Mouse (Mus musculus): Measurements from ENCODE around the gene Ccdc169. TPM values are rescaled to one million over a fixed set of nuclear protein-coding genes. Genes with fewer than 3 reads are reported as not detected.

The Ccdc169 gene
- polyA plus RNA-seq, 1 experiment: not detected

GRCm38 (mm10) chr3:55119275-55119898 lies 17.8 kb upstream of the Ccdc169 start:
- DNase-seq (ENCODE audit: low read depth in 1 of 2, low spot score in 2 of 2): no peak
- no peaks in the 10 kb centered on the region for H3K27me3 ChIP-seq (ENCODE audit: control insufficient read depth, insufficient read depth, low read length)
- H3K4me1 ChIP-seq (ENCODE audit: control insufficient read depth, insufficient read depth, insufficient read length): peaks cover 2% of the 10 kb centered on the region; the same call in 1 of the 2 replicates

DNA sequence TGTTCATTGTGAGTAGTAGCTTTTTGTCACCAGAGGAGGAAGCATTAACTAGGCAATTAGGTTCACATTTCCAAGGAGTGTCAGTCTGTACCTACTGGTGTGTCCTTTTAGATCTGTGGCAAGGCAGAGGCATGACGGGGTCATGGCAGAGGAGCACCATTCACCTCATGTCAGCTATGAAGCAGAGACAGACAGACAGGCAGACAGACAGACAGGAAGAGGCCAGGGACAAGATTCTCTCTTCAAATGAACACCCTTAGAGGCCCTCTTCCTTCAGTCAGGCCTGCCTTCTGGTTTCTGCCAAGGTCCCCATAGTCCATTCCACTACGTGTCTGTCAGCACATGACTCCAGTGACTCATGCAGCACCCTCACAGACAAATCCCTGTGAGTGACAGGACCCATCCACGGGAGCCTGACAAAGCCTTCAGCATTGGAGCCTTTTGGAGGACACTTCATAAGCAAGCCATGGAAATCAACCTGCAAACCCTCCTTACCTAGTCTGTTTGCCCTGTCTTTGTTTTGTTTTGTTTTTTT lies 14.7 kb upstream of the Ccdc169 start:
- Histone ChIP-seq H3K27ac (ENCODE audit: insufficient read depth, low read length) (no peak overlapping the region), H3K27me3 (ENCODE audit: control insufficient read depth, insufficient read depth, low read length) (no peaks in the 10 kb centered on the region), H3K4me1 (ENCODE audit: control insufficient read depth, insufficient read depth, insufficient read length) (peaks cover 2% of the 10 kb centered on the region; the same call in 1 of the 2 replicates), H3K4me3 (ENCODE audit: extremely low read depth, insufficient read depth, insufficient read length) (no peak overlapping the region), H3K36me3 (ENCODE audit: control insufficient read depth, insufficient read depth, low read length) (peaks cover 14% of the 10 kb centered on the region)
- no peak for DNase-seq (ENCODE audit: low read depth in 1 of 2, low spot score in 2 of 2)
- WGBS: 86% methylated on average over 3 of the region's 3 CpGs
- TF ChIP-seq POLR2A (IDR thresholded peaks at IDR 0.05; ENCODE audit: low read depth, low read length) (no peak), CTCF (IDR thresholded peaks at IDR 0.05; ENCODE audit: extremely low read depth, insufficient read depth, insufficient read length, insufficient replicate concordance) (no peak)

More at GRCm38 (mm10) chr3:55119275-55119898, 17.8 kb upstream of the Ccdc169 start:
- TF ChIP-seq POLR2A (IDR thresholded peaks at IDR 0.05; ENCODE audit: low read depth, low read length) (no peak), CTCF (IDR thresholded peaks at IDR 0.05; ENCODE audit: extremely low read depth, insufficient read depth, insufficient read length, insufficient replicate concordance) (no peak)
- Histone ChIP-seq H3K27ac (ENCODE audit: insufficient read depth, low read length) (no peak overlapping the region), H3K4me3 (ENCODE audit: extremely low read depth, insufficient read depth, insufficient read length) (no peak overlapping the region), H3K36me3 (ENCODE audit: control insufficient read depth, insufficient read depth, low read length) (peaks cover 16% of the 10 kb centered on the region)
- WGBS: 90% methylated on average over 6 of the region's 6 CpGs

- TF ChIP-seq POLR2A (IDR thresholded peaks at IDR 0.05; ENCODE audit: low read depth, low read length): no peak
- TF ChIP-seq CTCF (IDR thresholded peaks at IDR 0.05; ENCODE audit: extremely low read depth, insufficient read depth, insufficient read length, insufficient replicate concordance): no peak
- no peak for DNase-seq (ENCODE audit: low read depth in 1 of 2, low spot score in 2 of 2)
- Histone ChIP-seq H3K27ac (ENCODE audit: insufficient read depth, low read length) (no peak overlapping the region), H3K27me3 (ENCODE audit: control insufficient read depth, insufficient read depth, low read length) (no peaks in the 10 kb centered on the region), H3K4me3 (ENCODE audit: extremely low read depth, insufficient read depth, insufficient read length) (no peak overlapping the region), H3K36me3 (ENCODE audit: control insufficient read depth, insufficient read depth, low read length) (peaks cover 11% of the 10 kb centered on the region), H3K4me1 (ENCODE audit: control insufficient read depth, insufficient read depth, insufficient read length) (peaks cover 2% of the 10 kb centered on the region; the same call in 1 of the 2 replicates)
- 86% methylated on average over 4 of the region's 4 CpGs for WGBS
Measured at GRCm38 (mm10) chr3:55123064-55123463, 14.1 kb upstream of the Ccdc169 start.

- no peak for DNase-seq (ENCODE audit: low read depth in 1 of 2, low spot score in 2 of 2)
- H3K27ac ChIP-seq (ENCODE audit: insufficient read depth, low read length): no peak overlapping the region
- peaks cover 18% of the 10 kb centered on the region for H3K36me3 ChIP-seq (ENCODE audit: control insufficient read depth, insufficient read depth, low read length)
- WGBS: 81% methylated on average over 4 of the region's 4 CpGs
- no peaks in the 10 kb centered on the region for H3K4me1 ChIP-seq (ENCODE audit: control insufficient read depth, insufficient read depth, insufficient read length)
- no peaks in the 10 kb centered on the region for H3K27me3 ChIP-seq (ENCODE audit: control insufficient read depth, insufficient read depth, low read length)
- no peak overlapping the region for H3K4me3 ChIP-seq (ENCODE audit: extremely low read depth, insufficient read depth, insufficient read length)
- TF ChIP-seq POLR2A (IDR thresholded peaks at IDR 0.05; ENCODE audit: low read depth, low read length) (no peak), CTCF (IDR thresholded peaks at IDR 0.05; ENCODE audit: extremely low read depth, insufficient read depth, insufficient read length, insufficient replicate concordance) (no peak)
Measured at GRCm38 (mm10) chr3:55129181-55129692, 7.9 kb upstream of the Ccdc169 start.

DNA sequence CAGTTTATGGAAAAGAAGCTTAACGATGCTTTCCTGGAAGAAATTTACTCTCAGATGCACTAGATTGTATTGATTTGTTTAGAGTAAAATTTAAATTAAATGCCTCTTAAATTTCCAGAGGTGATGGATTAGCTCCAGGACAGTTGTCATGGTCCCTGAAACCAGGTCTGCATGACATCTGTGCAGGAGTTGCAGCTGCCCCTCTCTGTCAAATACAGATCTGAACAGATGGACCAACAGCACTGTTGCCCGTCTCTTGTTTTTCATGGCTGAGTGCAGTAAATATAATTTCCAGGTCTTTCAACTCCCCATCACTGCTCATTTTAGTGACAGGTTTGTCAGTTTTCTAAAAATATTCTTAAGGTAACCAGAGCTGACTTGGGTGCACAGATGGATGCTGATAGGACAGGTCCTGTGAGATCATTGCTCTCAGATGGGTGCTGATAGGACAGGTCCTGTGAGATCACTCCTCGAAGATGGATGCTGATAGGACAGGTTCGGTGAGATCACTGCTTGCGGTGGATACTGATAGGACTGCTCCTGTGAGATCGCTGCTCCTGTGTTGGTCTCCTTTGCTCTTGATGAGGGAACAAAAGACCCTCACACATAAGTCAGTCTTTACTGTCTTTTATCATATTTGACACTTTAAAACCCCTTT lies 5.4 kb upstream of the Ccdc169 start:
- Histone ChIP-seq H3K4me1 (ENCODE audit: control insufficient read depth, insufficient read depth, insufficient read length) (no peaks in the 10 kb centered on the region), H3K36me3 (ENCODE audit: control insufficient read depth, insufficient read depth, low read length) (peaks cover 24% of the 10 kb centered on the region), H3K27me3 (ENCODE audit: control insufficient read depth, insufficient read depth, low read length) (no peaks in the 10 kb centered on the region), H3K27ac (ENCODE audit: insufficient read depth, low read length) (no peak overlapping the region), H3K4me3 (ENCODE audit: extremely low read depth, insufficient read depth, insufficient read length) (no peak overlapping the region)
- no peak for TF ChIP-seq CTCF (IDR thresholded peaks at IDR 0.05; ENCODE audit: extremely low read depth, insufficient read depth, insufficient read length, insufficient replicate concordance)
- no peak for TF ChIP-seq POLR2A (IDR thresholded peaks at IDR 0.05; ENCODE audit: low read depth, low read length)
- DNase-seq (ENCODE audit: low read depth in 1 of 2, low spot score in 2 of 2): no peak
- WGBS: 95% methylated on average over 6 of the region's 6 CpGs

DNA sequence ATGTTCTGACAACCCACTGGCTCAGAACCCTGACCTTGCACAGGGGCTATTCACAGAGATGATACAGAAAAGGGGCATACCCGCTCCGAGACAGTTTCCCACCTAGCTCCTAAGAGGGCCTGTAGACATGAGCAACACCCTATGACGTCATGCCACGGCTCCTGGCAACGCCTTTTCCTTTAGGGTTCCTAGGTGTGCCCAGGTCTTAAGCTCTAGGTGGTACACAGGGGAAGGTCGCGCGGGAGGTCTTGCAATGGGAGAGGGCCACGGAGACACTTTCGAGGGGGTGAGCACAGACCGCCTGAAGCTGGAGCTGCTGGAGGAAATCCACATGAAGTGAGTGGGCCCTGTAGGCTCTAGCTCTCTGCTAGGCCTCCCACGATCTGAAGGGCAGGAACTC lies 2.7 kb downstream of the Ccdc169 start:
- H3K4me1 ChIP-seq (ENCODE audit: control insufficient read depth, insufficient read depth, insufficient read length): no peaks in the 10 kb centered on the region
- no peaks in the 10 kb centered on the region for H3K27me3 ChIP-seq (ENCODE audit: control insufficient read depth, insufficient read depth, low read length)
- DNase-seq (ENCODE audit: low read depth in 1 of 2, low spot score in 2 of 2): no peak
- WGBS: 92% methylated on average over 12 of the region's 12 CpGs
- no peak for TF ChIP-seq CTCF (IDR thresholded peaks at IDR 0.05; ENCODE audit: extremely low read depth, insufficient read depth, insufficient read length, insufficient replicate concordance)
- no peak overlapping the region for H3K27ac ChIP-seq (ENCODE audit: insufficient read depth, low read length)
- H3K4me3 ChIP-seq (ENCODE audit: extremely low read depth, insufficient read depth, insufficient read length): no peak overlapping the region
- H3K36me3 ChIP-seq (ENCODE audit: control insufficient read depth, insufficient read depth, low read length): peaks cover 7% of the 10 kb centered on the region
